Mouse (Mus musculus) natural killer cell, adult 2 months (primary cell): Measurements from ENCODE around the gene Gmds.

Experiments used
- DNase-seq, 2 experiments: peaks; one replicate each; pipeline ENCODE4 v3.0.0; 2022; ENCODE audit warnings: low spot score in 2 of 2

Gmds gene

DNA sequence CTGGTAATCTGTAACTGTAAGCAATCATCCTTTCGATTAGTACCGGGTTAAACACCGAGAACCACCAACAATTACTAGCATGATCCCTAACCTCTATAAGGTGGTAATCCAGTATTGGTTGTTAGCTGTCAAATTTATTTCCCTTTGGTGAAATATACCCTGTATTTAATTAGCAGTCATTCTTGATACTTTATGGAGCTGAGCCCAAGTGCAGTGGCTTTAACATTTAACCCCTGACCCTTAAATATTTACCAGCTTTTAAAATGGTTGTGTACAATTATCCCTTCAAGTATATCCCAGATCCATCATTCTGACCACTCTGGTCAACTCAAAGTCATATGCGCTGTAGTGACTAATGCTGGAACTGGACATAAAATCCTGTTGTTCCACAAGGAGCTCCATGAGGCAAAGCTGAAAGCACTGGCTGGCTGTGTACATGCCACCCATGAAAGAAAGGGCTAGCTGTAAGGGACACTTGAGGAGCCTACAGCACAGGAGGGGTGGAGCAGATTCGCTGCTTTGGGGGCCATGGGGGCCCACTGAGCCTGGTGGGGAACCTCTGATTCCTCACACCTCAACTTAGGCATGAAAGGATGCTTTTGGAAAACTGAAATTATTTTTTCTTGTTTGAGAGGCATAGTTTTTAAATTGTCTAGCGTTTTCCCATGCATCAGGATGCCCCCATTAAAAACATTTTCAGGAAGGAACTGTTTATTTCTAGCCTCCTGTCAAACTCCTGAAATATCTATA lies 312.1 kb downstream of the Gmds start:
- no peak for DNase-seq

- no peak for DNase-seq
Measured at GRCm38 (mm10) chr13:32024822-32025221, 313.7 kb downstream of the Gmds start.

- DNase-seq = no peak
Measured at GRCm38 (mm10) chr13:32020455-32021249, 317.9 kb downstream of the Gmds start.

DNA sequence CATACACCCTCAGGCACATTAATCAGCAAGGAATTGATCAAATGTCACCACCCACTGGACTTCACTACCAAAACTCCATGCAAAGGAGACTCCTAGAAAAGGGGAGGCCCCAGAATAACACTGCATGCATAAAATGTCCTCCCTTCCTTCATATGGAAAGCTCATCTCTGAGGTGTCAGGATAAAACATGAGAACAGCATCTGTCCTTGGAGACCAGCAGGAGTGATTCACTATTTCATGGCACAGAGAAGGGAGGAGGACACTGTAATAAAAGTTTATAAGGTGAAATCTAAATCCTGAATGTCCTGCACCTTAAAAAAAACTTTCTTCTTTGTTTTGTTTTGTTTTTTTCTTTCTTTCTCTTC lies 319.3 kb downstream of the Gmds start:
- no peak for DNase-seq

- DNase-seq = no peak
Measured at GRCm38 (mm10) chr13:32018518-32019255, 319.9 kb downstream of the Gmds start.

DNA sequence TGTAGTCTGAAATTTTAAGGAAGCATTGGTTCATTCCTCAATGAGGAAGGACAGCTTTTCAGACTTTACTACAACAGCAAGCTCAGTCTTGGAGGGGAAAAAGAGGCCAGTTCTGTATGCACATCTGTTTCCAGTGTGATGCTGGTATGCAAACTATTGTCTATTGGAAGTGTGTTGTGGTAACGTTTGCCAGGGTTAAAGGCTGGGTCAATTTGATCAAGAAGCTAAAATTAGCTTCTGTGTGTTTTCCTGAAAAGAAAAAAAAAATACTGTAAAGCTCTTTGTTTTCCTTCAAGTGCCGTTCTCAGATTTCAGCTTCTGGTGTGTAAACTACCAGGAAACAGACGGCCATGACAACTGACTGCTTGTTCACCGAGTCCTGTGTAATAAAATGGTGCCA lies 329.7 kb downstream of the Gmds start:
- no peak for DNase-seq

DNA sequence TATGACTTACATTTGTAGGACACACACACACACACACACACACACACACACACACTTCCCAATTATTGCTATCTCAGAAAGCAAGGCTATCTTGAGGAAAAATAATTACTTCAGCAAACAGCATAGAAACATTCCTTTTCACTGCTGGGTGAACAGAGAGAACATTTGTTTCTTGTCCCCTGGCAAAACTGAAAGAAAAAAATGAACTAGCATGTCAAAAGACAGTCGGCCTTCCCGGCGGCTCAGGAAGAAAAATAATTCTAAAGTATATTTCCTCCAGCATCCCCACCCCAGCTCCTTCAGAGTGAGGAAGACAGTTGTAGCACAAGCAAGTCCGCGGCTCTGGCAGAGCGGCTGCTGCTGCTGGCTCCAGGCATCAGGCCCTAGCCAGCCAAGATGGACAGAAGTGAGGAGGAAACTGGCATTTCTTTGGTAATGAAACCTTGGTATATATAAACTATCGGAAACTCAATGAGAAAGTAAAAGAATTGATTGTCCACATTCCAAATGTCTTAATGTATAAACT lies 330.4 kb downstream of the Gmds start:
- no peak for DNase-seq

GRCm38 (mm10) chr13:31993391-31993790 lies 345.1 kb downstream of the Gmds start:
- DNase-seq = no peak

DNA sequence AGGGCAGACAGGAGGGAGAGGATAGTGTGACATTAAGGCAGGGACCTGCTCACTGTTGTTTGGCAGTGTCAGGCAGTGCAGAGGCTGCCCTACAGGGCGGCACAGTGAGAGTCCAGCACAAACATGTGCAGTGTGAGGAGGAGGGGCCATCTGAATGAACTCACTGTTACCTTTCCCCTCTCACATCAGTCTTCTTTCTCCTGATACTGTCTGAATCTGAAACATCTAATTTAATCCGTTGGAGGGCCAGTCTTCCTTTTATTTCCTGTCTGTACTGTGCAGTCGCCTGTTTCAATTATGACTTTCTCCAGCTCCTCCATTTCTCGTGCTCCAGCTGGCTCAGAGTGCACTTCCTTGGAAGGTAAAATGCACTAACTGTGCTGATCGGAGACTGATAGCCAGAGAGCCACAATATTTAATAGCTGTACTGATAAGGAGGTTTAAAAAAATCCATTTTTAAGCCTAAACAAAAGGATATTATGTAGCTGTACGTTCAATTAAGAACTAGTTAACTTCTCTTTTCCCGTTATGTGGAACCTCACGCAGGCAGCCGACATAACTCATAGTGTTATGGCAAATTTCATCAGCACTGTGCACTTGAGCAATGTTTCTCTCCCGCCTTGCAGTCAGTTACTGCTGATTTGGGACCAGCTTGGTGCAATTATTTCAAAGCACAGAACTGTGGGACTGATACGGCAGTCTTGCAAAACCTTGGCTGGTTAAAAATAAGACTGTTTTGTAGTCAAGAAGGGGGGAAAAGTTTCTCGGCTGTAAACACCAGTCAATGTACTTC lies 345.9 kb downstream of the Gmds start:
- no peak for DNase-seq

GRCm38 (mm10) chr13:31981198-31981597 lies 357.3 kb downstream of the Gmds start:
- no peak for DNase-seq

DNA sequence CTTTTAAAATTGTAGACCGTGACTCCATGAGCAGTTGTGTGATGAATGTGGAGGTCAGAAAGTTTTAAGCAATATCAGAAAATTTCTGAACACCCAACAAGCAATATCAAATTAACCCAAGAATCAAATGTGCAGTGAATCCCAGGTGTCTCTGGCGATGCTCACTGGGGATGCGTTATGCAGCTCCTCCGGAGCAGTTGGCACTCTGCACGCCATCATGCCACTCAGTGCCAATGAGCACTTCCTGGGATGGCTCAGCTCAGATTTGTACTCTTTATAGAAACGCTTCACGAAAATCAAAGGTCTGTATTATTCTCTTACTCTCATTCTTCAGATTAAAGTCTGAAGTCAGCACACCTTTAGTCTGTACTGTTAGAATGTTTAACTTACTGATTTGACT lies 360.4 kb downstream of the Gmds start:
- no peak for DNase-seq

GRCm38 (mm10) chr13:31974751-31975479 lies 363.6 kb downstream of the Gmds start:
- DNase-seq = no peak

DNA sequence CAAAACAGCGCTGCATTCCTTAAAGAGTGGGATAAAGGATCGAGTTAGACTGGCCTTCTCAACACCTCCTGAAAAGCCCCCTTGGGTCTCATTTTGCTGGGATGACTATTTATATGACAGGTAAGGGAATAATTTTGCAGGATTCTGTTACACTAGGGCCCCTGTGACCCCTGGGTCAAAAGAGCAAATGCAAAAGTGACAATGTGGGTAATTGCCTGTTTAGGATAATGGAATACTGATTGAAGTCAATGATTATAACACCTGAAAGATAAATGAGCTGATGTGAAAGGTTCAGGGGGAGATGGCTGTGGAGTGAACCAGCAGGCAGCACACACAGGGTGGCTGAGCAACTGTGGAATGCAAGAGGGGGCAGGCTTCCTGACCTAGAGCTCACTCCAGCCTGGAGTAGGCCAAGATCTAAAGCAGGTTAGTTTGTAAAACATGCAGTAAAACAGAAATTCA lies 367.5 kb downstream of the Gmds start:
- DNase-seq = no peak

DNA sequence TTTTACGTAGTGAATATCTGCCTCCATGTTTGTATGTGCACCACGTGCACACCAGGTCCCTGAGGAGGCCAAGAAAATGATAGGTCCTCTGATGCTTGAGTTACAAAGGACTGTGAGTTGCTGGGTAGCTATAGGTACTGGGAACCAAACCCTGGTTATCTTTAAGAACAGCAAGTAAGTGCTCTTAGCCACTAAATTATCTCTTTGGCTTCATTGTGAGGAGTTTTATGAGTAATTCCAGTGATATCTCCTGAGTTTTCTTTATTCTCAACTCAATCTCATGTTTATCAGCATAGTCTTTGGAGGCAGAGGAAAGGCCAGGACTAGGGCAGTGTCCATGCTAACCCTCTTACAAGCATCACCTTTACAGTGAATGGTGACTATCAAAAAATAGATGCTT lies 370.3 kb downstream of the Gmds start:
- DNase-seq = no peak

- DNase-seq = no peak
Measured at GRCm38 (mm10) chr13:31966931-31967532, 371.5 kb downstream of the Gmds start.

DNA sequence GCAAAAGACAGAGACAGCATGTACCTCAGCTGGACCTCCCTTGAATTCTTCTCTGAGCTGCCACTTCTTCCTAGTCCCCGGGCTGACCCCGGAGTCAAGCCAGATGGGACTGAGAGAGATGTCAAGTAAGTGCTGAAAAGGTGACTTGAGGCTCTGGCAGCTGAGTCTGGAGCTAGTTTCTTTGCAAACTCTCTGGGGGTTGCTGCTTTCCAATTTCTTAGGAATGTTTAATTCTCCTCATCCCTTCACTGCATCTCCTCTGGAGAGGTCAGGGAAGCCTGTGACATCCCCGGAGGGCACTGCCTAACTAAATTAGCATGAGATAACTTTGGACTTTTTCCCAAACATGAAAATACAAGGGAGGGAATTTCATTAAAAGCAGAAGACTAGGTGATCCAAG lies 378.0 kb downstream of the Gmds start:
- DNase-seq = no peak

DNA sequence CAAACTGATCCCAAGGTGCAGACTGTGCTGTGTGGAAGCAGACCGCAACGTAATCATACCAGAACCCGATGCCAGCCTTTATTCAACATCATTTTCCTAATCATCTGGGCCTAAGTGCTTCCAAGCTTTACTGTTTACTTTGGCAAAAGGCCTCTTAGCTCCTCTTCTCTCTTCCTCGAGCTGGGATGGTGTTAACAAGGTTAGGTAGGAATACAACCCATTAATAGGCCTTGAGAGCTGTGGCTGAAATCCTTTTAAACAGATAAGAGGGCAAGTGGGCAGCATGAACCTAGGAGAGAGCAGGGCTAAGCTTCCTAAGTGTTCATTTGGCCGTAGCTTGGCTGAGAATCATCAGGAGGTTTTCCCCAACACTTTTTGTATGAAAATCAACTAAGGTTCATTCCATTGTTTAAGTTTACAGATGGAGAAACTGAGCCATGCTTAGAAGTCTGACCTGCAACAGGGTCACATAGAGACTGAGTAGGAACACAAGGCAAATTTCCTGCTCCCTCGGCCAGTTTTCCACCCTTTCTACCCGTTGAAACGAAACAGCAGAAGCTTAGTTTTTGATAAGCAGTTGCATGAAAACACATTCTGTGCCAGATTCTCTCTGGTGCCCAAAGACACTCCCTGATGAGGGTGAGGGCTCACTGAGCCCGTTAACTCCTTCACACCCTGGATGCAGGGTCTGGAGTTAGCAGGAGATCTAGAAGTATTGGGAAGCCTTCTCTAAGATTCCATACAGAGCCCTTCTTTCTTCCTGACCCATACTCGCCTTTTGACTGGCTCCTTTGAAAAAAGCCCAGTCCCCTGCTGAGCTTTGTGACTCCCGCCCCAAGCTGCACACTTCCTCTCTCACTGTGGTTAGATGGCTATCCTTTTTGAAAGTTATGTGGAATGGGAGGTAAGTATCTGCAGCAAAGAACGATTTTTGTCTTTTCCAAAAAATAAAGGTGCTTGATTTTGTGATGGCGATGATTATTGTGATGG lies 379.9 kb downstream of the Gmds start:
- no peak for DNase-seq

DNA sequence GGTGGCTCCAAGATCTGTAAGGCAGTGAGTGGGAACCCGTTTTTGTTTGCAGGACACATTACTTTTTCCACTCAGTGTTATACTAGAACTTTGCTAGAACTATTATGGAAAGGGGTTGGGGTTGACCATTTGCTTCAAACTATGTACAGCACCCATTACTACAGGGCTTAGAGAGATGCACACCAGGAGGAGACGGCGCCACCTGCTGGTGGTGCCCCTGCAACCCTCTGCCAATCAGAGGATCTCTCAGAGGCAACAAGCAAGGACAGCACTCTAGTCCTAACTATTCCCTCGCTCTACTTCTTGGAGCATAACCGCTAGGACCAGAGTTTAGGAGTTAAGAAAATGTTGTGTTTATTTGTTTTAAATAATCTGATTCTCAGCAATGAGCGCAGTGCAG lies 382.0 kb downstream of the Gmds start:
- DNase-seq = peak; percentile 19 to 25

- no peak for DNase-seq
Measured at GRCm38 (mm10) chr13:31956112-31956511, 382.4 kb downstream of the Gmds start.
